Mouse (Mus musculus): Measurements from ENCODE around the gene Impdh1. TPM values are rescaled to one million over a fixed set of nuclear protein-coding genes. Genes with fewer than 3 reads are reported as not detected.
A peak's percentile ranks its signal among the peaks of the same experiment; 100 is the strongest.

Gene Impdh1
- polyA plus RNA-seq, 1 experiment: 81.7 TPM

DNA sequence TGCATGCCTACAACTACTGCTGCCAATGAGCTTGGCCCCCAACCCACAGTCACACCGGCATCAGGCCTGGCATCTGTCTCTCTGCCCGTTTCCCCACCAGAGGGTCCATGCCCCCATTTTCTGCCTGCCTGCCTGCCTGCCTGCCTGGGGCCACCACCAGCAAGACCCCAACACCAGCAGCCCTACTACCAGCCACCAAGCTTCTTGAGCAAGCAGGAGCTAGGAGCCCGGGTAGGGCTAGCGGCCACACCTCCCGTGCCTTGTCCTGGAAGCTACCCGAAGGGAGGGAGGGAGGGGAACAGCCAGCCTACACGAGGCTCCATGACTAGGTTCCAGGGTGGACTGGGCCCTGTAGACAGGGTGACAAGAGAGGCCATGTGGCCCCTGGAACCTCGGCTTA is 14.2 kb downstream of the Impdh1 start:
- no peak for TF ChIP-seq GATA1 (IDR thresholded peaks at IDR 0.05; ENCODE audit: low read length)

DNA sequence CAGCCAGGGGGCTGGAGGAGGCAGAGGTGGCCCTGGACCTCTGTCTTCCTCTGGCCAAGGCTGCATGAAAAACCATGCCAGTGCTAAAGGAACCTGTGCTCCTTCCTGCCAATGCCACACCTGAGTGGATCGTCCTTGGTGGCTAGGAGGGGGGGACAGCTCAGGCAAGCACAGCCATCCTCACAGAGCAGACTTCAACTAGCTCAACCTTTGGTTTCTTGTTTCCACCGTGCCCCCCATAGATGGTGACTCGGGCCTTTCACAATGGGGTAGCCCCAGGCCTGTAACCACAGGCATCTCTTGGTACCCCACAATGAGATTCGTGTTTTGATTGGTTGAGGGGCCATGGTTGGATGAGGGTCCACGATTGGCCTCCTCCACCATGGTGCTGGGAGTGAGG is 14.8 kb downstream of the Impdh1 start:
- no peak for TF ChIP-seq GATA1 (IDR thresholded peaks at IDR 0.05; ENCODE audit: low read length)

DNA sequence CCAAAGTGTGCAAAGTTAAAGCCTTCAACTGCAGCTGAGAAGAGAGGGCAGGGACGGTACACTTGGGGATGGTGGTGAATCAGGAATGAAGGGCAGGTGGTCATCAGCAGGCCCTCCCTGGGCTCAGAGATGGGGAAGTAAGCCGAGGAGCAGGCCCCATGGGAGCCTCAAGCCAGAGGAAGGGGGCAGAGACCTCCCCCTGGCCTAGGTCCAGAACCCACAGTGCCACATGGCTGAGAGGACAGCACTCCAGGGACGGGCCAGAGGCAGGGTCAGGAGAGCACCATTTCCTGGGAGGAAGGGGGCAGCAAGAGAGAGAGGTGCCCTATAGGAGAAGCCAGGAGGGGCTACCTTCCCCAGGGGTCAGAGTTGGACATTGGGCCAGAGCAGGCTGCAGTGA is 15.7 kb downstream of the Impdh1 start:
- TF ChIP-seq GATA1 (IDR thresholded peaks at IDR 0.05; ENCODE audit: low read length): no peak

DNA sequence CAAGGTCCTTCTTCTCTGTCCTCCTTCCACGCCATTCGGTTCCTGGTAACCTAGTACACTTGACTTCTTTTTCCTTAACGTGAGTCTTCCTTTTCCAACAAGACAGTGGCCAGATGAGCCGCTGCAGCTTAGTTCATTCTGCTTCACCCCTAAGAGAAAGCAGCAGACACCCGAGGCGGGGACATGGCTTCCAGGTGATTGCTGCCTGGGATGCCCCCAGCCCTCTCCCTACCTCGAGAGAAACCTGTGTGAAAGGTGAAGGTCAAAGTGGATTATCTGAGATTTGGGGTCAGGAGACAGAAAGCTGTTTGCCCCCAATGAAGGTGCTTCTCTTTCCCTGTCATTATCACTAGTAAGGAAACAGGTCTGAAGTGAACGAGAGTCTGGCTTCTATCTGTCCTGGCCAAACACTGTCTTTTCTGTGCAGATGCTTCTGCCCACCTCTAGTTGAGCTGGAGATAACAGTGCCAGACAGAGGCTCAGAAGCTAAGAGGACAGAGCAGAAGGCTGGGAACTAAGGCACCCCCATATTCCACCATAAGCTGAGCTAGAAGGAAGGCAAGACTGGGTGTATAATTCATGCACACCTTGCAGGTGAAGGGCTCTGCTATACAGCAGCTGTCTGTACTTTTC is 16.8 kb downstream of the Impdh1 start:
- TF ChIP-seq GATA1 (IDR thresholded peaks at IDR 0.05; ENCODE audit: low read length): no peak

DNA sequence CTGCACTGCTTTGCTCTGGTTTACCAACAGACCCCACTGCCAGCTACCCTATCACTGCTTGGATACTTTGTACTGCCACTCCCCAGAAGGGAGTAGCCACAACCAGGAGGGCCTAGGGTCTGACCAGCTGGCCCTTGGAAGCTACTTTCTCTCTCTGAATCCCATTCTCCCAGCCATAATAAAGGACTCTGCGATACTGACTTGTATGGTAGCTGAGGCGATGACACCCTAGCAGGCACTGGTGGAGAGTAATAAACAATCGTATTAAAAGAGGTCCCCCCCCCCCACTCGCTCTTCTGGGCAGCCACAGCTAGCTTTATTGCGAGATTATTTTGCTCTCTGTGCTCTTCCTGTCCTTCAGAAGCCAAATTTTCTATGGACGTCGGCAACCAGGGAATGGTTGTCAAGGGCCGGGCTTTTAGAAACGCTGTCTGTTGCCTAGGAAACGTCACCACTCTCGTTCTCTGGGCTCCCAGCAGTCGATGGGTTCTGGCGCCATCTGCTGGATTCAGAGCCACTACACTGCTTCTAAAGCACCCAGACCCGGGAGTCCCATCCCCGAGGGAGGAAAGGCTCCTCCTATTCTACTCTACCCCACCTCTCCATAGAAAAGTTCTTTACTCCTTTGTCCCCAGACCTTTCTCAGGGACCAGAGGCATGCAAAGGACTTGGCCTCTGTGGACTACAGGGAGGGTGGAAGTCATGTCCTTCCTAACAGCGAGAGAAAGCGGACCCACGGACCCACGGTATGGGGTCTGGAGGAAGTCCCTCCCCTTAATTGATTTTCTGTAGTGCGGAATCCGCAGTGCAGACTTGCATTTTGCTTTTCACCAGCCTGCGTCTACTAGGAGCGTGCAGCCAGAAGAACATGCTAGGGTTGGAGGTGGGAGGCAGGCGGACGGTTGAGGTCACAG is 17.6 kb downstream of the Impdh1 start:
- TF ChIP-seq GATA1 (IDR thresholded peaks at IDR 0.05; ENCODE audit: low read length): no peak

GRCm38 (mm10) chr6:29195846-29196698 is 20.1 kb downstream of the Impdh1 start:
- no peak for TF ChIP-seq GATA1 (IDR thresholded peaks at IDR 0.05; ENCODE audit: low read length)

- TF ChIP-seq GATA1 (IDR thresholded peaks at IDR 0.05; ENCODE audit: low read length): no peak
Observed at GRCm38 (mm10) chr6:29195146-29195545, 21.0 kb downstream of the Impdh1 start.

GRCm38 (mm10) chr6:29193961-29194750 is 22.0 kb downstream of the Impdh1 start:
- TF ChIP-seq GATA1 (IDR thresholded peaks at IDR 0.05; ENCODE audit: low read length): no peak

- peak; percentile 81 for TF ChIP-seq GATA1 (IDR thresholded peaks at IDR 0.05; ENCODE audit: low read length)
Observed at GRCm38 (mm10) chr6:29187936-29188335, 28.2 kb downstream of the Impdh1 start.

- no peak for TF ChIP-seq GATA1 (IDR thresholded peaks at IDR 0.05; ENCODE audit: low read length)
Observed at GRCm38 (mm10) chr6:29179843-29180242, 36.3 kb downstream of the Impdh1 start.

DNA sequence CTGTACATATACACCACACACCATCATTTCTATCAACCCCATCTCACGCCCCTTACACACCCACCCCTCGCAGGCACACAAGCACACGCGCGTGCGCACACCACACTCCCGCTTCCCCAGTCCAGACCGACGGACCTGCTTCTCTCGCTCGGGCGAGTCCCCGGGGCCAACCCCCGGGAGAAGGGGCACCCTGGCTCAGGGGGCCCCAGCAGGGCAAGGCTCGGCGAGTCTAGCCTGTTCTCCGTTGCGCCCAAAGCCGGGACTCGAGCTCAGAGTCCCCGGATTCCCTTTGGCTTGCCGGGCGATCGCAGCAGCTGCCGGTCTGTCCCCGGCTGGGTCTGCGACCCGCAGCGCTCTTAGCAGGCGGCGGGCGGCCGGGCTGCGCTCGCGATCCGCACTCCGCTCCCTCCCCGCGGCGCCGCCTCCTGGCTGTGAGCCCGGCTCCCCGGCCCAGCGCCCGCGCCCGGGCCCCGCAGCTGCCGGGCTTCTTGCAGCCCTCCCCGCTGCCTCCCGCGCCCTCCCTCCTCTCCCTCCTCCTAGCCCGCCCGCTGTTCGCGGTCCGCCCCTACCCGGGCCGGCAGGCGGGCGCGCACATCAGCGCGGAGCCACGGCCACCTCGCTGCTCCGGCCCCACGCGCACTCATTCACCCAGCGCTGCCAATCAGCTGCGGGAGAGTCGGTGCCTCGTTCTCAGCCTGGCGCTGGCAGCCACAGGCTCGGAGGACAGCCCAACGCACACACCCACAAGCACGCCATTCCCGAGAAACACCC is 37.1 kb downstream of the Impdh1 start, which contains the start of gene Prrt4:
TSS of gene Prrt4 (minus strand) at position 697 of the 771 bp plus-strand sequence.
- TF ChIP-seq GATA1 (IDR thresholded peaks at IDR 0.05; ENCODE audit: low read length): no peak

- TF ChIP-seq GATA1 (IDR thresholded peaks at IDR 0.05; ENCODE audit: low read length): no peak
Observed at GRCm38 (mm10) chr6:29177901-29178879, 38.0 kb downstream of the Impdh1 start.

DNA sequence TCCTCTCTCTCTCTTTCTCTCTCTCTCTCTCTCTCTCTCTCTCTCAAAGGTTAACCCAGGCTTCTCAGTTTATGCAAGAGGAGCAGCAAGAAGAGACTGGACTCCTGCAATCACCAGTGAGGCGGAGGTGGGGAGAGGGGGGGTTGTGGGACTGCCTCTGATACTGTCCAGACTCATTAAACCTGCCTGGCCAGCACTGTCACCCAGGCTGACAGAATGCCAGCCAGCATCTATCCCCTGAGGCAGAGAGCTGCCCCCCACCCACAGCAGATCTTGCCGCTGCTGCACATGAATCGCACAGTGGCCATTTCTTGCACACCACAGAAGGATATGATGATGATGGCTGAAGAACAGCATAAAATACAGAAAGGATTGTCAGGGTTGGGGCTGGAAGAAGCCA is 41.1 kb downstream of the Impdh1 start:
- no peak for TF ChIP-seq GATA1 (IDR thresholded peaks at IDR 0.05; ENCODE audit: low read length)

Data from G1E-ER4 (cell line).